Mouse (Mus musculus): Measurements from ENCODE around the gene Smg6.

DNA sequence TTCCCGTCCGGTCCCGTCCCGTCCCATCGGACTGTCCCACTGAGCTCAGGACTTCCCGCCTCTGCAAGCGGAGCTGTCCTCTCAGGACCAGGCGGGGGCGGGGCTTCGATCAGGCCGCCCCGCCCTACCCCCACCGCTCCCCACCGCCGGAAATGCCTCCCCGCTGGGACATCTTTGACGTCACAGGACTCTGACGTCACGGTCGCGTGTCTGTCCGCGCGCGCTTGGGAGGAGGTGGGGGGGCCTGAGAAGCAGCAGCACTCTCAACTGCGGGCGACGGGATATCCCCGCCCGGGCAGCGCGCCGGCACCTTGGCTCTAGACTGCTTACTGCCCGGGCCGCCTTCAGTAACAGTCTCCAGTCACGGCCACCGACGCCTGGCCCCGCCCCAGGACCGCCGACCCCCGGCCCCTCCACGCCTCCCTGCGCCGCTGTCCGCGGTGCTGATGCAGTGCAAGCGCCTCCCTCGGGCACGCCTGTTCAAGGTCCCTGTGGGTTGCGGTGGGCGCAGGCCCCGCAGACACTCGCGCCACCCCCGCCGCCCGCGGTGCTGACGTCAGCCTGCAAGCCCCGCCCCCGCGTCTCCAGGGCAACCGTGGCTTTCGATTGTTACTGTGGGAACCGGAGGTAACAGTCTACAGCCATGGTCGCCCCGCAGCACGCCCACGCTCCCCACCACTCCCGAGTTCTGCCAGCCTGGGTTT is 247.6 kb downstream of the Smg6 start:
- no peak for TF ChIP-seq POLR2A (IDR thresholded peaks at IDR 0.05; ENCODE audit: low read depth, low read length)
- no peak for TF ChIP-seq CTCF (IDR thresholded peaks at IDR 0.05; ENCODE audit: extremely low read depth, insufficient read length, insufficient replicate concordance, low read depth, low read length)
